Mouse (Mus musculus) adrenal gland, postnatal 10 days (tissue): ENCODE measurements at regions not wholly inside any gene's neighbourhood (a gene's known extent, or its start where the extent isn't known, plus 50 kb on each side); places are given as distances from the start of the nearest gene placed in this dataset.
A peak's percentile ranks its signal among the peaks of the same experiment; 100 is the strongest.

Experiments
- DNase-seq: peaks from one replicate; pipeline ENCODE4 v3.0.0; 2021; ENCODE audit warnings: mixed read lengths

GRCm38 (mm10) chr8:92209081-92209480 is 148.3 kb upstream of the Irx5 start:
- no peak for DNase-seq

- no peak for DNase-seq
Observed at GRCm38 (mm10) chr8:92195635-92196034, 161.8 kb upstream of the Irx5 start.

GRCm38 (mm10) chr8:92194065-92194464 is 163.4 kb upstream of the Irx5 start:
- DNase-seq: no peak

- DNase-seq: no peak
Observed at GRCm38 (mm10) chr8:92190261-92191025, 167.0 kb upstream of the Irx5 start.

- DNase-seq: peak; percentile 46
Observed at GRCm38 (mm10) chr8:92183331-92183730, 174.1 kb upstream of the Irx5 start.

- DNase-seq: no peak
Observed at GRCm38 (mm10) chr8:92180651-92181050, 176.8 kb upstream of the Irx5 start.

GRCm38 (mm10) chr8:92179327-92179726 is 178.1 kb upstream of the Irx5 start:
- DNase-seq: no peak

GRCm38 (mm10) chr8:92176101-92176500 is 181.3 kb upstream of the Irx5 start:
- no peak for DNase-seq

GRCm38 (mm10) chr8:92174106-92174505 is 183.3 kb upstream of the Irx5 start:
- no peak for DNase-seq

- no peak for DNase-seq
Observed at GRCm38 (mm10) chr8:92171578-92171977, 185.8 kb upstream of the Irx5 start.

- DNase-seq: no peak
Observed at GRCm38 (mm10) chr8:92167340-92167783, 190.1 kb upstream of the Irx5 start.

GRCm38 (mm10) chr8:92165306-92165705 is 192.1 kb upstream of the Irx5 start:
- DNase-seq: no peak

GRCm38 (mm10) chr8:92164496-92164895 is 192.9 kb upstream of the Irx5 start:
- DNase-seq: no peak

- no peak for DNase-seq
Observed at GRCm38 (mm10) chr8:92161002-92161401, 196.4 kb upstream of the Irx5 start.

- DNase-seq: no peak
Observed at GRCm38 (mm10) chr8:92158219-92158618, 199.2 kb upstream of the Irx5 start.

- no peak for DNase-seq
Observed at GRCm38 (mm10) chr8:92152478-92152877, 204.9 kb upstream of the Irx5 start.

GRCm38 (mm10) chr8:92147672-92148071 is 209.8 kb upstream of the Irx5 start:
- DNase-seq: no peak

GRCm38 (mm10) chr8:92137091-92137882 is 220.1 kb upstream of the Irx5 start:
- no peak for DNase-seq

GRCm38 (mm10) chr8:92136413-92136812 is 221.0 kb upstream of the Irx5 start:
- no peak for DNase-seq

GRCm38 (mm10) chr8:92134434-92134833 is 223.0 kb upstream of the Irx5 start:
- DNase-seq: no peak

GRCm38 (mm10) chr8:92133484-92134406 is 223.7 kb upstream of the Irx5 start:
- no peak for DNase-seq

- no peak for DNase-seq
Observed at GRCm38 (mm10) chr8:92132949-92133348, 224.5 kb upstream of the Irx5 start.
